Comparison of ENCODE assay signal across 9 mouse cellular contexts in the genomic region with DNA sequence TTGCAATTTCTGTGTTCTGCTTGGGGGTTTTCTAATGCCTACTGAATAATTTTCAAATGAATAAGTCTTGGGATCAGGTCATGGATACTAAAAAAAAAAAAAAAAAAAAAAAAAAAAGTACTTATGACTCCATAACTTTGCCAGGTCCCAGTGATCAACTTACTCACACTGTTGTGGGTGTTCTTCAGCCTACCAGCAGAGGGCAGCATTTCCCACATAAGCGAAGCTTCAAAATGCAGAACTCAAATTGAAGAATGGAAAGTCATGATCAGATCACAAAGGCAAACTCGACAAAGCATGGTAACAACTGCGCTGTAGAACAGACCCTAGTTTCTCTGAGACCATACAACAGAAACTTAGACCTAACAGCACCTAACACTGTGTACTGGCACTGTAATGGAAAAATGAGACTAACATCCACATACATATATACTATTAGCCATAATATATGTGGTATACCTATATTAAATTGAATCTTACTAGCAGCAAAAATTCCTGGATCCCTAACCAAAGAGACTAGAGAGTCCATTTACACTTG.
DNase-seq lines count a peak whose midpoint lies in the region; ATAC-seq and TF ChIP-seq lines count a peak whose summit lies in the region.
"Had no signal": no experiment of that assay in that cellular context is flagged by ENCODE, and none has a peak within 500 bp of the region (broad histone marks: within the 10 kb centered on the region; RNA-seq: fewer than 3 reads in every experiment).

No protein-coding gene starts in this region.

- intact Hi-C loops in gastrocnemius, postnatal 36 days (cut with DNase I), result loop anchor here (2.0 to 10.0 kb wide), 2 partner anchors 66 to 198 kb away; a partner anchor contains a TSS

- H3K27me3 ChIP-seq in lung, embryonic 14.5 days (ENCODE audit: insufficient read depth, low read length), result no peaks in the 10 kb centered on the region

- peak; percentile 95 for TF ChIP-seq CTCF in lung, embryonic 14.5 days (IDR thresholded peaks at IDR 0.05; ENCODE audit: low read depth)

- 18% methylated on average over 3 of the region's 3 CpGs for WGBS in lung, embryonic 14.5 days

- no peaks in the 10 kb centered on the region for H3K36me3 ChIP-seq in lung, embryonic 14.5 days (ENCODE audit: insufficient read depth)

- no peaks in the 10 kb centered on the region for H3K9me3 ChIP-seq in lung, embryonic 14.5 days (ENCODE audit: low read depth, low read length)

- no peak overlapping the region for H3K4me2 ChIP-seq in lung, embryonic 14.5 days

- H3K4me3 ChIP-seq in lung, embryonic 14.5 days (ENCODE audit: low read depth, low read length), result no peak overlapping the region
- H3K4me3 ChIP-seq: erythroblast, embryonic 14.5 days had no signal

- no peaks in the 10 kb centered on the region for H3K4me1 ChIP-seq in lung, embryonic 14.5 days (ENCODE audit: insufficient read depth)

- H3K9ac ChIP-seq in lung, embryonic 14.5 days, result no peak overlapping the region

- peak; percentile 60 for ATAC-seq in lung, embryonic 14.5 days (ENCODE audit: insufficient read depth)

- H3K27ac ChIP-seq in lung, embryonic 14.5 days (ENCODE audit: low read depth), result no peak overlapping the region

- DNase-seq in B cell, adult 2 months, result peak; percentile 82 to 84
- DNase-seq in adrenal gland, adult 18-20 months (ENCODE audit: low spot score in 2 of 2), result peak; percentile 74 to 76
- DNase-seq in embryo, embryonic 10.5 days (ENCODE audit: low spot score), result peak; percentile 82
- DNase-seq in gastrocnemius, postnatal 36 days, result peak; percentile 43 to 57
- DNase-seq in kidney, postnatal 25 days, result peak; percentile 71 to 78
- peak; percentile 92 for DNase-seq in lung, embryonic 14.5 days
- DNase-seq in ovary, adult 18-20 months (ENCODE audit: low spot score), result peak; percentile 47
- peak; percentile 54 to 78 for DNase-seq in thymus, postnatal 10 days (ENCODE audit: low spot score in 2 of 2)
